Mouse (Mus musculus) limb, embryonic 14.5 days (tissue): ENCODE measurements at regions not wholly inside any gene's neighbourhood (a gene's known extent, or its start where the extent isn't known, plus 50 kb on each side); places are given as distances from the start of the nearest gene placed in this dataset.

ENCODE experiments used
- ATAC-seq: fragments of 200-750 bp; cut with Nextera tagmentation; 2 replicates; pipeline ENCODE4 v1.8.0; 2017; ENCODE audit warnings: low read depth, moderate number of reproducible peaks, moderate TSS enrichment; ENCODE audit not compliant: low FRiP score
- DNase-seq: peaks from one replicate; pipeline ENCODE4 v3.0.0-alpha.2; 2015; ENCODE audit warnings: low spot score
- H3K27ac ChIP-seq: fragments of 300-500 bp; sonication (generic); replicated peaks from 2 replicates; pipeline ENCODE4 v1.5.1; 2014; ENCODE audit warnings: low read depth, mild to moderate bottlenecking, low read length, moderate library complexity, mixed read lengths
- H3K27me3 ChIP-seq: fragments of 300-500 bp; sonication (generic); 2 replicates; pipeline ENCODE4 v1.6.1; 2014; ENCODE audit warnings: low read length, mixed read lengths; ENCODE audit not compliant: control insufficient read depth, insufficient read depth
- H3K36me3 ChIP-seq: fragments of 300-500 bp; sonication (generic); 2 replicates; pipeline ENCODE4 v1.6.1; 2014; ENCODE audit warnings: mild to moderate bottlenecking, low read length, moderate library complexity, mixed read lengths; ENCODE audit not compliant: control insufficient read depth, insufficient read depth
- H3K4me1 ChIP-seq: fragments of 300-500 bp; sonication (generic); 2 replicates; pipeline ENCODE4 v1.6.1; 2014; ENCODE audit warnings: antibody characterized with exemption, low read length, mixed read lengths; ENCODE audit not compliant: control insufficient read depth, insufficient read depth
- H3K4me2 ChIP-seq: fragments of 300-500 bp; sonication (generic); replicated peaks from 2 replicates; pipeline ENCODE4 v1.6.1; 2014; ENCODE audit warnings: low read depth, mild to moderate bottlenecking, low read length, moderate library complexity; ENCODE audit not compliant: severe bottlenecking
- H3K4me3 ChIP-seq: fragments of 300-500 bp; sonication (generic); replicated peaks from 2 replicates; pipeline ENCODE4 v1.5.1; 2014; ENCODE audit warnings: low read length
- H3K9ac ChIP-seq: fragments of 300-500 bp; sonication (generic); 2 replicates; pipeline ENCODE4 v1.6.1; 2014; ENCODE audit warnings: mild to moderate bottlenecking, low read depth, low read length, moderate library complexity; ENCODE audit not compliant: severe bottlenecking
- H3K9me3 ChIP-seq: fragments of 300-500 bp; sonication (generic); 2 replicates; pipeline ENCODE4 v1.6.1; 2016; ENCODE audit warnings: low read length; ENCODE audit not compliant: control insufficient read depth
- POLR2A ChIP-seq: fragments of 200-500 bp; IDR thresholded peaks from 2 replicates; pipeline ENCODE4 v1.8.0; 2012; ENCODE audit warnings: inconsistent platforms, mild to moderate bottlenecking, moderate library complexity, borderline replicate concordance; ENCODE audit not compliant: insufficient read depth, insufficient read length; ENCODE audit errors: extremely low read depth
- WGBS: fragments of 180-500 bp; shearing (Covaris S2); extraction: QIAGEN DNeasy Blood & Tissue Kit; methylation state at CpG from one replicate; pipeline ENCODE4 v1.1.7; 2014; 5-methylcytosine and 5-hydroxymethylcytosine counted together

GRCm38 (mm10) chr17:79164874-79165553, 113.3 kb downstream of the Qpct start:
- Histone ChIP-seq H3K4me3 (no peak overlapping the region), H3K4me1 (peaks cover 20% of the 10 kb centered on the region), H3K9me3 (no peaks in the 10 kb centered on the region), H3K9ac (no peak overlapping the region), H3K27ac (no peak overlapping the region; the same call in 1 of the 2 replicates), H3K4me2 (no peak overlapping the region), H3K27me3 (no peaks in the 10 kb centered on the region), H3K36me3 (no peaks in the 10 kb centered on the region)
- DNase-seq (peak; percentile 64), ATAC-seq (peak; percentile 47; the same call in 1 of the 2 replicates)
- WGBS, result 22% methylated on average over 5 of the region's 5 CpGs
- TF ChIP-seq POLR2A, result no peak

- DNase-seq (peak; percentile 22), ATAC-seq (no peak)
- Histone ChIP-seq H3K4me2 (no peak overlapping the region), H3K9ac (no peak overlapping the region), H3K9me3 (no peaks in the 10 kb centered on the region), H3K4me3 (no peak overlapping the region), H3K27me3 (no peaks in the 10 kb centered on the region), H3K36me3 (no peaks in the 10 kb centered on the region), H3K27ac (no peak overlapping the region), H3K4me1 (peaks cover 20% of the 10 kb centered on the region)
- 63% methylated on average over 6 of the region's 6 CpGs for WGBS
- no peak for TF ChIP-seq POLR2A
Measured at GRCm38 (mm10) chr17:79163983-79164382, 112.3 kb downstream of the Qpct start.

- H3K4me1 ChIP-seq, result no peaks in the 10 kb centered on the region
- H3K36me3 ChIP-seq, result no peaks in the 10 kb centered on the region
- H3K4me3 ChIP-seq, result no peak overlapping the region
- no peaks in the 10 kb centered on the region for H3K9me3 ChIP-seq
- WGBS, result 60% methylated on average over 2 of the region's 2 CpGs
- no peak overlapping the region for H3K4me2 ChIP-seq
- no peak for DNase-seq
- H3K9ac ChIP-seq, result no peak overlapping the region
- no peak for ATAC-seq
- TF ChIP-seq POLR2A, result no peak
- H3K27me3 ChIP-seq, result no peaks in the 10 kb centered on the region
- no peak overlapping the region for H3K27ac ChIP-seq
Measured at GRCm38 (mm10) chr17:79154138-79154537, 102.4 kb downstream of the Qpct start.

GRCm38 (mm10) chr17:79152823-79153222, 101.1 kb downstream of the Qpct start:
- H3K4me1 ChIP-seq, result no peaks in the 10 kb centered on the region
- no peak for TF ChIP-seq POLR2A
- H3K9me3 ChIP-seq, result no peaks in the 10 kb centered on the region
- no peak overlapping the region for H3K9ac ChIP-seq
- H3K36me3 ChIP-seq, result no peaks in the 10 kb centered on the region
- H3K27ac ChIP-seq, result no peak overlapping the region
- no peak overlapping the region for H3K4me2 ChIP-seq
- DNase-seq (no peak), ATAC-seq (no peak)
- no peak overlapping the region for H3K4me3 ChIP-seq
- WGBS, result 80% methylated on average over 3 of the region's 3 CpGs
- H3K27me3 ChIP-seq, result no peaks in the 10 kb centered on the region

GRCm38 (mm10) chr17:79147883-79148282, 96.2 kb downstream of the Qpct start:
- Histone ChIP-seq H3K27me3 (no peaks in the 10 kb centered on the region), H3K4me3 (no peak overlapping the region), H3K4me1 (peaks cover 15% of the 10 kb centered on the region), H3K9ac (no peak overlapping the region), H3K27ac (no peak overlapping the region), H3K9me3 (no peaks in the 10 kb centered on the region), H3K4me2 (no peak overlapping the region), H3K36me3 (no peaks in the 10 kb centered on the region)
- DNase-seq, result no peak
- WGBS, result 70% methylated on average over 3 of the region's 3 CpGs
- no peak for ATAC-seq
- TF ChIP-seq POLR2A, result no peak
